26 mouse cellular contexts compared by ENCODE assay signal in genomic region chr6:83821856-83822255, GRCm38 (mm10). TPM values are rescaled to one million over a fixed set of nuclear protein-coding genes. Genes with fewer than 3 reads are reported as not detected.
DNase-seq lines count a peak whose midpoint lies in the region; ATAC-seq and TF ChIP-seq lines count a peak whose summit lies in the region.
"Had no signal": no experiment of that assay in that cellular context is flagged by ENCODE, and none has a peak within 500 bp of the region (broad histone marks: within the 10 kb centered on the region; RNA-seq: fewer than 3 reads in every experiment).

No protein-coding gene starts in this region.

- H3K4me3 ChIP-seq in embryonic facial prominence, embryonic 14.5 days (ENCODE audit: low read depth, low read length), result no peak overlapping the region
- H3K4me3 ChIP-seq in embryonic facial prominence, embryonic 10.5 days, result no peak overlapping the region
- no peak overlapping the region for H3K4me3 ChIP-seq in forebrain, postnatal 0 days (ENCODE audit: low read depth, low read length)
- H3K4me3 ChIP-seq in forebrain, embryonic 12.5 days (replicated peaks), result no peak overlapping the region
- no peak overlapping the region for H3K4me3 ChIP-seq in hindbrain, postnatal 0 days (ENCODE audit: low read length)
- H3K4me3 ChIP-seq in hindbrain, embryonic 10.5 days, result no peak overlapping the region
- H3K4me3 ChIP-seq: embryonic facial prominence, embryonic 13.5 days; heart, embryonic 15.5 days had no signal

- no peak overlapping the region for H3K4me2 ChIP-seq in embryonic facial prominence, embryonic 14.5 days (ENCODE audit: low read depth, low read length)
- H3K4me2 ChIP-seq in forebrain, postnatal 0 days (ENCODE audit: low read depth), result no peak overlapping the region
- no peak overlapping the region for H3K4me2 ChIP-seq in forebrain, embryonic 12.5 days
- no peak overlapping the region for H3K4me2 ChIP-seq in hindbrain, postnatal 0 days (ENCODE audit: low read depth, low read length)
- H3K4me2 ChIP-seq: embryonic facial prominence, embryonic 13.5 days; heart, embryonic 15.5 days had no signal

- no peak overlapping the region for H3K27ac ChIP-seq in embryonic facial prominence, embryonic 14.5 days (replicated peaks; ENCODE audit: low read depth, low read length)
- no peak overlapping the region for H3K27ac ChIP-seq in embryonic facial prominence, embryonic 10.5 days (replicated peaks)
- peak overlapping the region; percentile 30; the same call in 1 of the 2 replicates for H3K27ac ChIP-seq in forebrain, postnatal 0 days (ENCODE audit: low read depth, low read length)
- no peak overlapping the region for H3K27ac ChIP-seq in forebrain, embryonic 12.5 days
- H3K27ac ChIP-seq in hindbrain, postnatal 0 days, result no peak overlapping the region
- H3K27ac ChIP-seq in hindbrain, embryonic 10.5 days, result no peak overlapping the region
- H3K27ac ChIP-seq: embryonic facial prominence, embryonic 13.5 days; heart, embryonic 15.5 days had no signal

- no peaks in the 10 kb centered on the region for H3K27me3 ChIP-seq in embryonic facial prominence, embryonic 14.5 days (replicated peaks; ENCODE audit: control insufficient read depth, insufficient read depth, low read length)
- H3K27me3 ChIP-seq in embryonic facial prominence, embryonic 10.5 days (replicated peaks; ENCODE audit: low read depth, poor library complexity, severe bottlenecking), result no peaks in the 10 kb centered on the region
- H3K27me3 ChIP-seq in forebrain, postnatal 0 days (ENCODE audit: insufficient read depth, low read length), result no peaks in the 10 kb centered on the region
- no peaks in the 10 kb centered on the region for H3K27me3 ChIP-seq in forebrain, embryonic 12.5 days
- no peaks in the 10 kb centered on the region for H3K27me3 ChIP-seq in hindbrain, postnatal 0 days (ENCODE audit: insufficient read depth, low read length)
- no peaks in the 10 kb centered on the region for H3K27me3 ChIP-seq in hindbrain, embryonic 10.5 days (ENCODE audit: insufficient read depth, poor library complexity, severe bottlenecking)
- H3K27me3 ChIP-seq: embryonic facial prominence, embryonic 13.5 days; heart, embryonic 15.5 days had no signal

- 39% methylated on average over 2 of the region's 2 CpGs for WGBS in embryonic facial prominence, embryonic 14.5 days
- 89% methylated on average over 2 of the region's 2 CpGs for WGBS in embryonic facial prominence, embryonic 10.5 days
- WGBS in forebrain, postnatal 0 days, result 18% methylated on average over 2 of the region's 2 CpGs
- 55% methylated on average over 2 of the region's 2 CpGs for WGBS in forebrain, embryonic 12.5 days
- WGBS in hindbrain, postnatal 0 days, result 31% methylated on average over 2 of the region's 2 CpGs
- WGBS in hindbrain, embryonic 10.5 days, result 90% methylated on average over 2 of the region's 2 CpGs

- H3K4me1 ChIP-seq in embryonic facial prominence, embryonic 14.5 days (ENCODE audit: control insufficient read depth, insufficient read depth, low read length), result peaks cover 7% of the 10 kb centered on the region; the same call in 1 of the 2 replicates
- H3K4me1 ChIP-seq in embryonic facial prominence, embryonic 10.5 days, result peaks cover 4% of the 10 kb centered on the region; the same call in 1 of the 2 replicates
- 0 out of 2 replicates have a peak, but pooled peaks cover 10% of the 10 kb centered on the region for H3K4me1 ChIP-seq in forebrain, postnatal 0 days (ENCODE audit: insufficient read depth)
- peaks cover 16% of the 10 kb centered on the region for H3K4me1 ChIP-seq in forebrain, embryonic 12.5 days
- no peaks in the 10 kb centered on the region for H3K4me1 ChIP-seq in hindbrain, postnatal 0 days (ENCODE audit: insufficient read depth, low read length)
- H3K4me1 ChIP-seq in hindbrain, embryonic 10.5 days (replicated peaks), result no peaks in the 10 kb centered on the region

- 0 out of 2 replicates have a peak, but pooled peaks cover 5% of the 10 kb centered on the region for H3K36me3 ChIP-seq in embryonic facial prominence, embryonic 14.5 days (ENCODE audit: control insufficient read depth, insufficient read depth, low read length)
- H3K36me3 ChIP-seq in embryonic facial prominence, embryonic 10.5 days (replicated peaks), result peaks cover 29% of the 10 kb centered on the region
- no peaks in the 10 kb centered on the region for H3K36me3 ChIP-seq in forebrain, postnatal 0 days (ENCODE audit: insufficient read depth)
- H3K36me3 ChIP-seq in forebrain, embryonic 12.5 days (replicated peaks), result peaks cover 9% of the 10 kb centered on the region; the same call in 1 of the 2 replicates
- H3K36me3 ChIP-seq in hindbrain, postnatal 0 days (ENCODE audit: insufficient read depth, low read length), result no peaks in the 10 kb centered on the region
- peaks cover 21% of the 10 kb centered on the region for H3K36me3 ChIP-seq in hindbrain, embryonic 10.5 days
- H3K36me3 ChIP-seq: G1E; heart, embryonic 15.5 days had no signal

- no peaks in the 10 kb centered on the region for H3K9me3 ChIP-seq in embryonic facial prominence, embryonic 14.5 days (ENCODE audit: control insufficient read depth, low read length)
- H3K9me3 ChIP-seq in embryonic facial prominence, embryonic 10.5 days, result no peaks in the 10 kb centered on the region
- H3K9me3 ChIP-seq in forebrain, postnatal 0 days (ENCODE audit: low read length), result no peaks in the 10 kb centered on the region
- H3K9me3 ChIP-seq in forebrain, embryonic 12.5 days, result peaks cover 4% of the 10 kb centered on the region; the same call in 1 of the 2 replicates
- no peaks in the 10 kb centered on the region for H3K9me3 ChIP-seq in hindbrain, postnatal 0 days (ENCODE audit: low read length)
- peaks cover 6% of the 10 kb centered on the region; the same call in 1 of the 2 replicates for H3K9me3 ChIP-seq in hindbrain, embryonic 10.5 days
- H3K9me3 ChIP-seq: embryonic facial prominence, embryonic 13.5 days; G1E; heart, embryonic 15.5 days had no signal

- no peak overlapping the region for H3K9ac ChIP-seq in embryonic facial prominence, embryonic 14.5 days (ENCODE audit: low read depth, low read length)
- H3K9ac ChIP-seq in forebrain, postnatal 0 days, result no peak overlapping the region
- H3K9ac ChIP-seq in forebrain, embryonic 12.5 days, result no peak overlapping the region
- H3K9ac ChIP-seq in hindbrain, postnatal 0 days (replicated peaks; ENCODE audit: low read length), result no peak overlapping the region
- H3K9ac ChIP-seq: embryonic facial prominence, embryonic 13.5 days; heart, embryonic 15.5 days had no signal

- peak; percentile 66 for DNase-seq in embryonic facial prominence, embryonic 14.5 days (ENCODE audit: low spot score)
- DNase-seq in embryonic facial prominence, embryonic 10.5 days (ENCODE audit: low spot score), result no peak
- DNase-seq in forebrain, postnatal 0 days, result peak; percentile 50
- DNase-seq in hindbrain, postnatal 0 days (ENCODE audit: low spot score), result peak; percentile 9
- DNase-seq in hindbrain, embryonic 10.5 days (ENCODE audit: low spot score), result no peak
- peak; percentile 71 for DNase-seq in brain, embryonic 14.5 days (ENCODE audit: low read depth)
- DNase-seq: adrenal gland, adult 8-10 months; adrenal gland, postnatal 36 days; B cell, adult 2 months; cerebellum, adult 11-12 months; cerebellum, adult 9-10 months; cerebellum, postnatal 25 days; gastrocnemius, postnatal 14 days; heart, postnatal 14 days; kidney, adult 11 months; kidney, adult 9 months had no signal

- no peak for ATAC-seq in embryonic facial prominence, embryonic 14.5 days (ENCODE audit: low read depth)
- peak; percentile 23; the same call in 1 of the 2 replicates for ATAC-seq in forebrain, postnatal 0 days
- ATAC-seq in forebrain, embryonic 12.5 days (ENCODE audit: low FRiP score), result no peak
- no peak for ATAC-seq in hindbrain, postnatal 0 days
- ATAC-seq: CD4-positive, CD25-positive, alpha-beta regulatory T cell, adult 4 months; hindbrain, embryonic 16.5 days had no signal

- no peak for TF ChIP-seq POLR2A in brain, embryonic 14.5 days (IDR thresholded peaks at IDR 0.05; ENCODE audit: borderline replicate concordance, extremely low read depth, insufficient read depth, insufficient read length, poor library complexity, severe bottlenecking)

- no peak for TF ChIP-seq CTCF in forebrain, postnatal 0 days (IDR thresholded peaks at IDR 0.05; ENCODE audit: low read depth)
- TF ChIP-seq CTCF in hindbrain, postnatal 0 days (IDR thresholded peaks at IDR 0.05; ENCODE audit: low read depth), result no peak
- no peak for TF ChIP-seq CTCF in brain, embryonic 14.5 days (IDR thresholded peaks at IDR 0.05; ENCODE audit: borderline replicate concordance, extremely low read depth, insufficient read depth, insufficient read length)

RNA-seq across cellular contexts. Expression of gene Paip2b, which starts 9.7 kb away (rescaled TPM):
- 17.2 and 17.3 TPM in 2 replicates for polyA plus RNA-seq in embryonic facial prominence, embryonic 14.5 days (2014; fragmentation: Nextera tagmentation; extraction: Ambion mirVana)
- polyA plus RNA-seq in embryonic facial prominence, embryonic 10.5 days (2016; fragmentation: Nextera tagmentation; extraction: Ambion mirVana), result 19.3 and 19.4 TPM in 2 replicates
- total RNA-seq in forebrain, postnatal 0 days (2014; rRNA removed), result 66.2 and 75.0 TPM in 2 replicates
- 28.3 and 28.6 TPM in 2 replicates for polyA plus RNA-seq in forebrain, postnatal 0 days (2015; fragmentation: Nextera tagmentation; extraction: Ambion mirVana)
- 25.0 and 33.7 TPM in 2 replicates for polyA plus RNA-seq in forebrain, embryonic 12.5 days (2016; fragmentation: Nextera tagmentation; extraction: Ambion mirVana)
- 45.3 and 46.9 TPM in 2 replicates for total RNA-seq in hindbrain, postnatal 0 days (2014; rRNA removed)
- polyA plus RNA-seq in hindbrain, postnatal 0 days (2015; fragmentation: Nextera tagmentation; extraction: Ambion mirVana), result 27.9 and 30.8 TPM in 2 replicates
- 13.2 and 18.0 TPM in 2 replicates for polyA plus RNA-seq in hindbrain, embryonic 10.5 days (2016; fragmentation: Nextera tagmentation; extraction: Ambion mirVana)
- 49.4 and 50.8 TPM in 2 replicates for polyA plus RNA-seq in brain, embryonic 14.5 days (2012; rRNA removed)

RNA-seq across cellular contexts. Expression of gene Nagk, which starts 27.1 kb away (rescaled TPM):
- 50.6 and 61.2 TPM in 2 replicates for polyA plus RNA-seq in embryonic facial prominence, embryonic 14.5 days (2014; fragmentation: Nextera tagmentation; extraction: Ambion mirVana)
- 22.1 and 26.8 TPM in 2 replicates for polyA plus RNA-seq in embryonic facial prominence, embryonic 10.5 days (2016; fragmentation: Nextera tagmentation; extraction: Ambion mirVana)
- total RNA-seq in forebrain, postnatal 0 days (2014; rRNA removed), result 80.7 and 81.2 TPM in 2 replicates
- polyA plus RNA-seq in forebrain, postnatal 0 days (2015; fragmentation: Nextera tagmentation; extraction: Ambion mirVana), result 81.0 and 99.0 TPM in 2 replicates
- polyA plus RNA-seq in forebrain, embryonic 12.5 days (2016; fragmentation: Nextera tagmentation; extraction: Ambion mirVana), result 49.4 and 49.9 TPM in 2 replicates
- 58.1 and 70.0 TPM in 2 replicates for total RNA-seq in hindbrain, postnatal 0 days (2014; rRNA removed)
- 92.0 and 103 TPM in 2 replicates for polyA plus RNA-seq in hindbrain, postnatal 0 days (2015; fragmentation: Nextera tagmentation; extraction: Ambion mirVana)
- polyA plus RNA-seq in hindbrain, embryonic 10.5 days (2016; fragmentation: Nextera tagmentation; extraction: Ambion mirVana), result 27.9 and 43.4 TPM in 2 replicates
- polyA plus RNA-seq in brain, embryonic 14.5 days (2012; rRNA removed), result 46.3 and 53.0 TPM in 2 replicates

RNA-seq across cellular contexts. Expression of gene Zfp638, which starts 45.1 kb away (rescaled TPM):
- polyA plus RNA-seq in embryonic facial prominence, embryonic 14.5 days (2014; fragmentation: Nextera tagmentation; extraction: Ambion mirVana), result 62.1 and 66.2 TPM in 2 replicates
- 69.8 and 71.0 TPM in 2 replicates for polyA plus RNA-seq in embryonic facial prominence, embryonic 10.5 days (2016; fragmentation: Nextera tagmentation; extraction: Ambion mirVana)
- total RNA-seq in forebrain, postnatal 0 days (2014; rRNA removed), result 123 and 143 TPM in 2 replicates
- 45.9 and 56.4 TPM in 2 replicates for polyA plus RNA-seq in forebrain, postnatal 0 days (2015; fragmentation: Nextera tagmentation; extraction: Ambion mirVana)
- 109 and 113 TPM in 2 replicates for polyA plus RNA-seq in forebrain, embryonic 12.5 days (2016; fragmentation: Nextera tagmentation; extraction: Ambion mirVana)
- 78.9 and 91.2 TPM in 2 replicates for total RNA-seq in hindbrain, postnatal 0 days (2014; rRNA removed)
- polyA plus RNA-seq in hindbrain, postnatal 0 days (2015; fragmentation: Nextera tagmentation; extraction: Ambion mirVana), result 55.2 and 57.8 TPM in 2 replicates
- 51.3 and 73.4 TPM in 2 replicates for polyA plus RNA-seq in hindbrain, embryonic 10.5 days (2016; fragmentation: Nextera tagmentation; extraction: Ambion mirVana)
- 62.6 and 75.9 TPM in 2 replicates for polyA plus RNA-seq in brain, embryonic 14.5 days (2012; rRNA removed)

RNA-seq across cellular contexts. Expression of gene Tex261, which starts 46.2 kb away (rescaled TPM):
- polyA plus RNA-seq in embryonic facial prominence, embryonic 14.5 days (2014; fragmentation: Nextera tagmentation; extraction: Ambion mirVana), result 92.5 and 98.9 TPM in 2 replicates
- polyA plus RNA-seq in embryonic facial prominence, embryonic 10.5 days (2016; fragmentation: Nextera tagmentation; extraction: Ambion mirVana), result 76.0 and 79.7 TPM in 2 replicates
- total RNA-seq in forebrain, postnatal 0 days (2014; rRNA removed), result 30.7 and 42.3 TPM in 2 replicates
- 80.4 and 81.7 TPM in 2 replicates for polyA plus RNA-seq in forebrain, postnatal 0 days (2015; fragmentation: Nextera tagmentation; extraction: Ambion mirVana)
- polyA plus RNA-seq in forebrain, embryonic 12.5 days (2016; fragmentation: Nextera tagmentation; extraction: Ambion mirVana), result 61.6 and 72.0 TPM in 2 replicates
- 44.5 and 56.6 TPM in 2 replicates for total RNA-seq in hindbrain, postnatal 0 days (2014; rRNA removed)
- polyA plus RNA-seq in hindbrain, postnatal 0 days (2015; fragmentation: Nextera tagmentation; extraction: Ambion mirVana), result 78.3 and 81.1 TPM in 2 replicates
- polyA plus RNA-seq in hindbrain, embryonic 10.5 days (2016; fragmentation: Nextera tagmentation; extraction: Ambion mirVana), result 71.1 and 85.6 TPM in 2 replicates
- polyA plus RNA-seq in brain, embryonic 14.5 days (2012; rRNA removed), result 51.3 and 69.0 TPM in 2 replicates

RNA-seq across cellular contexts. Expression of gene Ankrd53, which starts 59.4 kb away (rescaled TPM):
- 0.17 TPM in 1 of 2 replicates, not detected in the other for polyA plus RNA-seq in embryonic facial prominence, embryonic 14.5 days (2014; fragmentation: Nextera tagmentation; extraction: Ambion mirVana)
- 0.11 and 0.15 TPM in 2 replicates for polyA plus RNA-seq in embryonic facial prominence, embryonic 10.5 days (2016; fragmentation: Nextera tagmentation; extraction: Ambion mirVana)
- total RNA-seq in forebrain, postnatal 0 days (2014; rRNA removed), result not detected in 2 replicates
- polyA plus RNA-seq in forebrain, postnatal 0 days (2015; fragmentation: Nextera tagmentation; extraction: Ambion mirVana), result not detected in 2 replicates
- 0.15 and 0.23 TPM in 2 replicates for polyA plus RNA-seq in forebrain, embryonic 12.5 days (2016; fragmentation: Nextera tagmentation; extraction: Ambion mirVana)
- not detected in 2 replicates for total RNA-seq in hindbrain, postnatal 0 days (2014; rRNA removed)
- 0.10 TPM in 1 of 2 replicates, not detected in the other for polyA plus RNA-seq in hindbrain, postnatal 0 days (2015; fragmentation: Nextera tagmentation; extraction: Ambion mirVana)
- 0.12 TPM in 1 of 2 replicates, not detected in the other for polyA plus RNA-seq in hindbrain, embryonic 10.5 days (2016; fragmentation: Nextera tagmentation; extraction: Ambion mirVana)
- polyA plus RNA-seq in brain, embryonic 14.5 days (2012; rRNA removed), result not detected in 2 replicates
- total RNA-seq: adrenal gland, postnatal 36 days; G1E; gastrocnemius, adult 18-20 months; gastrocnemius, postnatal 14 days; heart, postnatal 14 days; hematopoietic stem cell, adult 5-6 weeks had no signal
- polyA plus RNA-seq: CD4-positive, CD25-positive, alpha-beta regulatory T cell, adult 4 months; cortical plate, adult 2 months; G1E; hindbrain, embryonic 16.5 days; intestine, embryonic 14.5 days had no signal

Comparison
In these comparisons a context has a peak if more than half of its experiments do, and no peak if none do; other contexts are left out.
1. DNase-seq: peak in embryonic facial prominence, embryonic 14.5 days (single experiment), forebrain, postnatal 0 days (single experiment), hindbrain, postnatal 0 days (single experiment) and brain, embryonic 14.5 days (single experiment); none in embryonic facial prominence, embryonic 10.5 days (single experiment) and hindbrain, embryonic 10.5 days (single experiment).